Mouse (Mus musculus): Measurements from ENCODE around the gene Zfp213.
"Not testable (repeated sequence)": the region's sequence is repeated elsewhere in the genome, so short reads cannot be mapped to it uniquely, and the experiment has no call there.

Gene Zfp213

GRCm38 (mm10) chr17:23563595-23564367 is at the start of gene Zfp213:
Zfp213 (minus strand) TSS chr17:23564238.
- DNase-seq, result peak; percentile 95

GRCm38 (mm10) chr17:23610361-23610800 is 46.3 kb upstream of the Zfp213 start:
- DNase-seq, result peak; percentile 70

GRCm38 (mm10) chr17:23609612-23610011 is 45.6 kb upstream of the Zfp213 start:
- peak; percentile 63 for DNase-seq

GRCm38 (mm10) chr17:23605220-23605619 is 41.2 kb upstream of the Zfp213 start:
- no peak for DNase-seq

- no peak for DNase-seq
These were observed 40.4 kb upstream of the Zfp213 start for GRCm38 (mm10) chr17:23604394-23604793.

- DNase-seq, result no peak
These were observed 39.5 kb upstream of the Zfp213 start for GRCm38 (mm10) chr17:23603542-23603941.

GRCm38 (mm10) chr17:23603077-23603476 is 39.0 kb upstream of the Zfp213 start:
- DNase-seq, result no peak

GRCm38 (mm10) chr17:23601836-23602585 is 38.0 kb upstream of the Zfp213 start:
- DNase-seq, result no peak

- DNase-seq, result no peak
These were observed 36.9 kb upstream of the Zfp213 start, which contains the start of gene Zscan10 for GRCm38 (mm10) chr17:23600641-23601622. Zscan10 (plus strand) TSS chr17:23600856.

GRCm38 (mm10) chr17:23599605-23600063 is 35.6 kb upstream of the Zfp213 start:
- no peak for DNase-seq

GRCm38 (mm10) chr17:23598582-23599552 is 34.8 kb upstream of the Zfp213 start, which contains the start of gene Zfp13:
Zfp13 (minus strand) TSS chr17:23599487.
- DNase-seq, result peak; percentile 62

- not testable (repeated sequence) for DNase-seq
These were observed 31.1 kb upstream of the Zfp213 start for GRCm38 (mm10) chr17:23595139-23595538.

- DNase-seq, result no peak
These were observed 28.9 kb upstream of the Zfp213 start for GRCm38 (mm10) chr17:23592926-23593300.

- DNase-seq, result peak; percentile 99
These were observed 28.3 kb upstream of the Zfp213 start for GRCm38 (mm10) chr17:23592208-23592925.

GRCm38 (mm10) chr17:23587253-23587652 is 23.2 kb upstream of the Zfp213 start:
- no peak for DNase-seq

GRCm38 (mm10) chr17:23585721-23586491 is 21.9 kb upstream of the Zfp213 start:
- peak; percentile 61 for DNase-seq

GRCm38 (mm10) chr17:23584786-23585185 is 20.7 kb upstream of the Zfp213 start:
- DNase-seq, result no peak

GRCm38 (mm10) chr17:23575951-23576552 is 12.0 kb upstream of the Zfp213 start:
- no peak for DNase-seq

- no peak for DNase-seq
These were observed 10.1 kb upstream of the Zfp213 start for GRCm38 (mm10) chr17:23574130-23574529.

All from cerebellum, adult 11 months (tissue).